Mouse (Mus musculus) CH12.LX (cell line): ENCODE measurements at regions not wholly inside any gene's neighbourhood (a gene's known extent, or its start where the extent isn't known, plus 50 kb on each side); places are given as distances from the start of the nearest gene placed in this dataset.

ENCODE experiments used
- DNase-seq: peaks from one replicate; pipeline ENCODE4 v3.0.0-alpha.2; 2013; ENCODE audit errors: extremely low read depth
- H3K27ac ChIP-seq: 2 replicates; pipeline ENCODE4 v1.5.1; 2012; ENCODE audit warnings: low read depth, mild to moderate bottlenecking, control low read depth, moderate library complexity; ENCODE audit not compliant: insufficient read depth
- H3K27me3 ChIP-seq: replicated peaks from 2 replicates; pipeline ENCODE3; 2012; ENCODE audit warnings: inconsistent platforms
- H3K36me3 ChIP-seq, 2 experiments: replicated peaks in 1 of 2; 2 replicates each; pipeline versions ENCODE3 to v1.6.1; 2012; ENCODE audit warnings: inconsistent platforms in 1 of 2, low read length in 1 of 2, mild to moderate bottlenecking in 1 of 2, mixed read lengths in 1 of 2, moderate library complexity in 1 of 2; ENCODE audit not compliant: control insufficient read depth in 1 of 2, insufficient read depth in 1 of 2
- H3K4me1 ChIP-seq, 2 experiments: 2 replicates each; pipeline ENCODE4 v1.6.1; 2012; ENCODE audit warnings: inconsistent platforms in 1 of 2, moderate library complexity in 1 of 2; ENCODE audit not compliant: insufficient read depth in 2 of 2, control insufficient read depth in 1 of 2
- H3K4me2 ChIP-seq: 2 replicates; pipeline ENCODE4 v1.6.1; 2012; ENCODE audit warnings: low read depth, mild to moderate bottlenecking, control low read depth; ENCODE audit not compliant: poor library complexity, insufficient read depth, severe bottlenecking
- H3K4me3 ChIP-seq, 3 experiments: fragments of 150-350 bp in 1 of 3; sonication (generic) in 1 of 3; replicated peaks in 1 of 3; 2 replicates each; pipeline versions ENCODE3 to v1.5.1; 2011 to 2012; ENCODE audit warnings: low read depth in 2 of 3, low read length in 2 of 3, mild to moderate bottlenecking in 2 of 3, moderate library complexity in 2 of 3, control low read depth in 1 of 3, improper control_type of control experiment in 1 of 3, inconsistent platforms in 1 of 3, mixed read lengths in 1 of 3; ENCODE audit not compliant: poor library complexity in 1 of 3
- H3K79me2 ChIP-seq: replicated peaks from 2 replicates; pipeline ENCODE4 v1.6.1; 2012; ENCODE audit warnings: mild to moderate bottlenecking, moderate library complexity; ENCODE audit not compliant: control insufficient read depth, poor library complexity, insufficient read depth, severe bottlenecking; ENCODE audit errors: extremely low read depth
- H3K9ac ChIP-seq: 2 replicates; pipeline ENCODE4 v1.6.1; 2012; ENCODE audit warnings: low read depth, mild to moderate bottlenecking, control low read depth, moderate library complexity; ENCODE audit not compliant: insufficient read depth
- H3K9me3 ChIP-seq: replicated peaks from 2 replicates; pipeline ENCODE3; 2012; ENCODE audit warnings: low read length, inconsistent platforms, mixed read lengths
- BHLHE40 ChIP-seq: IDR thresholded peaks from 2 replicates; pipeline ENCODE4 v1.6.1; 2011; ENCODE audit warnings: mild to moderate bottlenecking, low read depth, low read length, improper control_type of control experiment
- CHD1 ChIP-seq: IDR thresholded peaks from 2 replicates; pipeline ENCODE4 v1.6.1; 2012; ENCODE audit warnings: low read depth, low read length, improper control_type of control experiment, inconsistent platforms
- CHD2 ChIP-seq: IDR thresholded peaks from 2 replicates; pipeline ENCODE4 v1.6.1; 2011; ENCODE audit warnings: low read length, improper control_type of control experiment
- CTCF ChIP-seq, 2 experiments: IDR thresholded peaks in 1 of 2; conservative IDR thresholded peaks in 1 of 2; 2 replicates each; pipeline ENCODE4 v1.5.1; 2011 to 2012; ENCODE audit warnings: low read depth in 2 of 2, low read length in 2 of 2, improper control_type of control experiment in 1 of 2, inconsistent platforms in 1 of 2, mild to moderate bottlenecking in 1 of 2, moderate library complexity in 1 of 2
- ELF1 ChIP-seq: IDR thresholded peaks from 2 replicates; pipeline ENCODE4 v1.6.1; 2014; ENCODE audit warnings: low read depth, mild to moderate bottlenecking, inconsistent platforms, low read length, improper control_type of control experiment
- ETS1 ChIP-seq: conservative IDR thresholded peaks from 2 replicates; pipeline ENCODE4 v1.6.1; 2012; ENCODE audit warnings: low read depth, mild to moderate bottlenecking, inconsistent platforms, low read length, improper control_type of control experiment, moderate library complexity
- GABPA ChIP-seq: IDR thresholded peaks from 2 replicates; pipeline ENCODE4 v1.6.1; 2012; ENCODE audit warnings: low read depth, low read length, improper control_type of control experiment, inconsistent platforms; ENCODE audit not compliant: insufficient replicate concordance
- IRF4 ChIP-seq: IDR thresholded peaks from 2 replicates; pipeline ENCODE4 v1.6.1; 2014; ENCODE audit warnings: low read depth, mild to moderate bottlenecking, inconsistent platforms, low read length, improper control_type of control experiment
- JUN ChIP-seq: IDR thresholded peaks from 2 replicates; pipeline ENCODE4 v1.6.1; 2011; ENCODE audit warnings: low read depth, mild to moderate bottlenecking, low read length, improper control_type of control experiment, moderate library complexity; ENCODE audit not compliant: insufficient read depth
- JUND ChIP-seq: conservative IDR thresholded peaks from 2 replicates; pipeline ENCODE4 v1.6.1; 2011; ENCODE audit warnings: low read depth, low read length, improper control_type of control experiment
- KAT2A ChIP-seq: IDR thresholded peaks from 2 replicates; pipeline ENCODE4 v1.6.1; 2012; ENCODE audit warnings: low read length, improper control_type of control experiment, inconsistent platforms; ENCODE audit not compliant: insufficient replicate concordance
- MAX ChIP-seq: IDR thresholded peaks from 2 replicates; pipeline ENCODE4 v1.6.1; 2011; ENCODE audit warnings: low read length, improper control_type of control experiment
- MAZ ChIP-seq: IDR thresholded peaks from 2 replicates; pipeline ENCODE4 v1.6.1; 2012; ENCODE audit warnings: low read depth, mild to moderate bottlenecking, inconsistent platforms, low read length, improper control_type of control experiment, moderate library complexity
- MEF2A ChIP-seq: IDR thresholded peaks from 2 replicates; pipeline ENCODE4 v1.6.1; 2014; ENCODE audit warnings: low read depth, mild to moderate bottlenecking, inconsistent platforms, low read length, improper control_type of control experiment, borderline replicate concordance
- NELFE ChIP-seq: IDR thresholded peaks from 2 replicates; pipeline ENCODE4 v1.6.1; 2011; ENCODE audit warnings: low read depth, low read length, improper control_type of control experiment
- PAX5 ChIP-seq: IDR thresholded peaks from 2 replicates; pipeline ENCODE4 v1.6.1; 2012; ENCODE audit warnings: low read length, inconsistent platforms, mixed read lengths
- POLR2AphosphoS2 ChIP-seq: IDR thresholded peaks from 2 replicates; pipeline ENCODE4 v1.6.1; 2011; ENCODE audit warnings: low read depth, low read length, improper control_type of control experiment
- RAD21 ChIP-seq: IDR thresholded peaks from 2 replicates; pipeline ENCODE4 v1.6.1; 2011; ENCODE audit warnings: low read depth, mild to moderate bottlenecking, low read length, improper control_type of control experiment, moderate library complexity
- SIN3A ChIP-seq: IDR thresholded peaks from 2 replicates; pipeline ENCODE4 v1.6.1; 2012; ENCODE audit warnings: low read length, improper control_type of control experiment, inconsistent platforms
- SMC3 ChIP-seq: IDR thresholded peaks from 2 replicates; pipeline ENCODE4 v1.6.1; 2011; ENCODE audit warnings: low read depth, low read length, improper control_type of control experiment
- TBP ChIP-seq: conservative IDR thresholded peaks from 2 replicates; pipeline ENCODE4 v1.6.1; 2011; ENCODE audit warnings: low read depth, low read length, improper control_type of control experiment
- UBTF ChIP-seq: IDR thresholded peaks from 2 replicates; pipeline ENCODE4 v1.6.1; 2012; ENCODE audit warnings: low read depth, mild to moderate bottlenecking, inconsistent platforms, low read length, improper control_type of control experiment, moderate library complexity
- USF2 ChIP-seq: conservative IDR thresholded peaks from 2 replicates; pipeline ENCODE4 v1.6.1; 2011; ENCODE audit warnings: low read depth, low read length, improper control_type of control experiment
- ZC3H11A ChIP-seq: IDR thresholded peaks from 2 replicates; pipeline ENCODE4 v1.6.1; 2012; ENCODE audit warnings: low read depth, mild to moderate bottlenecking, inconsistent platforms, low read length, improper control_type of control experiment
- ZNF384 ChIP-seq: IDR thresholded peaks from 2 replicates; pipeline ENCODE4 v1.6.1; 2012; ENCODE audit warnings: low read depth, low read length, improper control_type of control experiment, inconsistent platforms
- dilution Hi-C: fragments of 300-500 bp; cut with MboI; formaldehyde crosslinking; loops from 2 replicates; pipeline ENCODE4 v1.14.3; 2020; ENCODE audit warnings: low sequenced_read_pairs; ENCODE audit not compliant: extremely low pct_unique_long_range_greater_than_20kb, extremely low pct_ligation_motif_present
- in situ Hi-C: fragments of 300-500 bp; cut with MboI; formaldehyde crosslinking; loops from 3 replicates; pipeline ENCODE4 v1.14.3; 2019; ENCODE audit warnings: low sequenced_read_pairs, low pct_ligation_motif_present, low pct_unique_long_range_greater_than_20kb, mixed read lengths

DNA sequence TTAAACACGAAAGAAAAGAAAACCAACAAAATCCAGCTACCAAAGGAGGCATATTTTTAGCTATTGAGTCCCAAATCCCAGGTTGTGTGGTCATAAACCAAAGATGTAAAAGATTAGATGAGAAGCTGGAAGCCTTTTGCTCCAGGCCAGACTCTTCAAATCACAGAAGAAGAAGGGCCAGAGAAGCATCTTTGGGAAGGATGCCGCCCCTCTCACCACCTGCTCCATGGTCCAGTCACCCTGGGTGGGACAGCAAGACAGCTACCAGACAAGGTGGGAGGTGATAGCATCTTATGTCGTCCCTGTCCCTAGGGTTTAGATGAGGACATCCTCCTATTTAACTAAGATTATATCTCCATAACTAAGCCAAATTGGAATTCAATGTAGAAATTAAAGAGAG lies 95.1 kb upstream of the Myocd start:
- Histone ChIP-seq H3K4me1 (no peaks in the 10 kb centered on the region), H3K4me2 (no peak overlapping the region), H3K36me3 (no peaks in the 10 kb centered on the region), H3K79me2 (no peaks in the 10 kb centered on the region), H3K9ac (no peak overlapping the region), H3K4me3 (no peak overlapping the region), H3K9me3 (no peaks in the 10 kb centered on the region), H3K27ac (no peak overlapping the region), H3K27me3 (no peaks in the 10 kb centered on the region)
- no peak for TF ChIP-seq SMC3
- TF ChIP-seq CHD1: no peak
- no peak for TF ChIP-seq POLR2AphosphoS2
- no peak for TF ChIP-seq ELF1
- no peak for TF ChIP-seq JUN
- TF ChIP-seq KAT2A: no peak
- no peak for TF ChIP-seq GABPA
- TF ChIP-seq ETS1: no peak
- no peak for TF ChIP-seq UBTF
- TF ChIP-seq NELFE: no peak
- TF ChIP-seq SIN3A: no peak
- TF ChIP-seq MAZ: no peak
- TF ChIP-seq PAX5: no peak
- TF ChIP-seq ZC3H11A: no peak
- no peak for TF ChIP-seq ZNF384
- no peak for TF ChIP-seq BHLHE40
- TF ChIP-seq TBP: no peak
- no peak for DNase-seq
- in situ Hi-C loops (no loop called here), dilution Hi-C loops (no loop called here)

DNA sequence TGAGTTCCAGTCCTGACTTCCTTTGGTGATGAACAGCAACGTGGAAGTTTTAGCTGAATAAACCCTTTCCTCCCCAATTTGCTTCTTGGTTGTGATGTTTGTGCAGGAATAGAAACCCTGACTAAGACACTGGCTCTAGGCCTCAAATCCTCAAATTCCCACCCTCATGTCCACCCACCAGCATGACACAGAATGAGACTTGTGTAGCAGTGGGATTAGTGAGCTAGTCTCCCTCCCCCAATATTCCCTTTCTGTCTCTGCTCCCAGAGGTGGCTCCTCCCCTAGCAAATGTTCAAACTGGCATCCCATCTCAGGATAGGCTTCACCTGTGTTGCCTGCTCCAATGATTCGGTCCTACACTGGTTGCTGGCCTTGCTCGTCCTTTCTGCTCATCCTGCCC lies 94.1 kb upstream of the Myocd start:
- H3K79me2 ChIP-seq: no peaks in the 10 kb centered on the region
- no peak overlapping the region for H3K4me3 ChIP-seq
- H3K9ac ChIP-seq: no peak overlapping the region
- no peak for TF ChIP-seq BHLHE40
- TF ChIP-seq RAD21: no peak
- no peak for TF ChIP-seq CHD2
- no peak for TF ChIP-seq JUND
- TF ChIP-seq MAX: no peak
- no peak for TF ChIP-seq IRF4
- no peak for TF ChIP-seq NELFE
- TF ChIP-seq JUN: no peak
- no peak for TF ChIP-seq MAZ
- no peak for TF ChIP-seq USF2
- TF ChIP-seq MEF2A: no peak
- TF ChIP-seq POLR2AphosphoS2: no peak
- no peak for TF ChIP-seq CTCF (conservative IDR thresholded peaks at IDR 0.05 in 1 of 2, IDR thresholded peaks at IDR 0.05 in 1 of 2; ENCODE audit: low read depth in 2 of 2, low read length in 2 of 2)
- TF ChIP-seq GABPA: no peak
- no peak for TF ChIP-seq TBP
- no peak for TF ChIP-seq ZNF384
- no peak for TF ChIP-seq UBTF
- dilution Hi-C loops: no loop called here
- DNase-seq: no peak
- H3K4me1 ChIP-seq: no peaks in the 10 kb centered on the region
- no peaks in the 10 kb centered on the region for H3K9me3 ChIP-seq
- in situ Hi-C loops: no loop called here
- no peak overlapping the region for H3K4me2 ChIP-seq
- H3K27ac ChIP-seq: no peak overlapping the region
- no peaks in the 10 kb centered on the region for H3K27me3 ChIP-seq
- no peaks in the 10 kb centered on the region for H3K36me3 ChIP-seq
